Mouse (Mus musculus) kidney, embryonic 16.5 days (tissue): ENCODE results near the gene Cdc42ep5. TPM values are rescaled to one million over a fixed set of nuclear protein-coding genes. Genes with fewer than 3 reads are reported as not detected.
"Not testable (repeated sequence)": the region's sequence is repeated elsewhere in the genome, so short reads cannot be mapped to it uniquely, and the experiment has no call there.

Experiments
- ATAC-seq: fragments of 200-750 bp; cut with Nextera tagmentation; 2 replicates; pipeline ENCODE4 v1.8.0; 2017; ENCODE audit warnings: moderate TSS enrichment; ENCODE audit not compliant: low FRiP score, low TSS enrichment
- H3K27ac ChIP-seq: fragments of 300-500 bp; sonication (generic); 2 replicates; pipeline ENCODE4 v1.5.1; 2014; ENCODE audit warnings: low read length
- H3K27me3 ChIP-seq: fragments of 300-500 bp; sonication (generic); 2 replicates; pipeline ENCODE4 v1.6.1; 2014; ENCODE audit warnings: low read length, control low read depth, mixed read lengths; ENCODE audit not compliant: insufficient read depth
- H3K36me3 ChIP-seq: fragments of 300-500 bp; sonication (generic); 2 replicates; pipeline ENCODE4 v1.6.1; 2014; ENCODE audit warnings: low read length, control low read depth, mixed read lengths; ENCODE audit not compliant: insufficient read depth
- H3K4me1 ChIP-seq: fragments of 300-500 bp; sonication (generic); 2 replicates; pipeline ENCODE4 v1.6.1; 2014; ENCODE audit warnings: low read length, control low read depth, mixed read lengths; ENCODE audit not compliant: insufficient read depth
- H3K4me2 ChIP-seq: fragments of 300-500 bp; sonication (generic); replicated peaks from 2 replicates; pipeline ENCODE4 v1.6.1; 2014; ENCODE audit warnings: low read depth, low read length
- H3K4me3 ChIP-seq: fragments of 300-500 bp; sonication (generic); 2 replicates; pipeline ENCODE4 v1.5.1; 2014; ENCODE audit warnings: mild to moderate bottlenecking, low read length
- H3K9ac ChIP-seq: fragments of 300-500 bp; sonication (generic); replicated peaks from 2 replicates; pipeline ENCODE4 v1.6.1; 2014; ENCODE audit warnings: low read length
- H3K9me3 ChIP-seq: fragments of 300-500 bp; sonication (generic); 2 replicates; pipeline ENCODE4 v1.6.1; 2016; ENCODE audit warnings: low read length, control low read depth
- WGBS: fragments of 180-500 bp; shearing (Covaris S2); extraction: QIAGEN DNeasy Blood & Tissue Kit; methylation state at CpG from one replicate; pipeline ENCODE4 v1.1.7; 2014; 5-methylcytosine and 5-hydroxymethylcytosine counted together
- polyA plus RNA-seq: library from polyadenylated mRNA; unstranded; fragments of >200 nt; fragmentation: Nextera tagmentation; extraction: Ambion mirVana; gene quantifications from 2 replicates; pipeline ENCODE4 v1.2.1, GENCODE M21; 2015

Cdc42ep5 gene
- 36.5 and 43.2 TPM in 2 replicates for polyA plus RNA-seq

GRCm38 (mm10) chr7:4164090-4164910 is at the start of gene Cdc42ep5:
Gene Cdc42ep5 (minus strand): TSS chr7:4164860.
- Histone ChIP-seq H3K36me3 (no peaks in the 10 kb centered on the region), H3K27ac (peak within 1 kb of the TSS; percentile 76), H3K4me2 (peak within 1 kb of the TSS; percentile 70), H3K9me3 (no peaks in the 10 kb centered on the region), H3K4me1 (peaks cover 16% of the 10 kb centered on the region), H3K4me3 (peak within 1 kb of the TSS; percentile 57), H3K9ac (peak within 1 kb of the TSS; percentile 65), H3K27me3 (no peaks in the 10 kb centered on the region)
- WGBS: under 1% methylated on average over 19 of the region's 20 CpGs
- ATAC-seq: peak; percentile 97

- not testable (repeated sequence) for H3K27ac ChIP-seq, H3K9me3 ChIP-seq
Observed at GRCm38 (mm10) chr7:4213436-4213835, 48.8 kb upstream of the Cdc42ep5 start.

GRCm38 (mm10) chr7:4208626-4209025 is 44.0 kb upstream of the Cdc42ep5 start:
- ATAC-seq: no peak
- Histone ChIP-seq H3K9ac (no peak overlapping the region), H3K36me3 (no peaks in the 10 kb centered on the region), H3K27me3 (no peaks in the 10 kb centered on the region), H3K4me2 (no peak overlapping the region), H3K9me3 (no peaks in the 10 kb centered on the region), H3K27ac (no peak overlapping the region), H3K4me1 (no peaks in the 10 kb centered on the region), H3K4me3 (no peak overlapping the region)
- WGBS: 55% methylated on average over 2 of the region's 2 CpGs

More at GRCm38 (mm10) chr7:4213436-4213835, 48.8 kb upstream of the Cdc42ep5 start:
- not testable (repeated sequence) for H3K9ac ChIP-seq, H3K36me3 ChIP-seq, H3K4me2 ChIP-seq, H3K4me1 ChIP-seq, H3K27me3 ChIP-seq, H3K4me3 ChIP-seq, ATAC-seq

GRCm38 (mm10) chr7:4207126-4207525 is 42.5 kb upstream of the Cdc42ep5 start:
- H3K9me3 ChIP-seq: no peaks in the 10 kb centered on the region
- H3K4me2 ChIP-seq: no peak overlapping the region
- no peak overlapping the region for H3K9ac ChIP-seq
- H3K4me3 ChIP-seq: no peak overlapping the region
- H3K4me1 ChIP-seq: no peaks in the 10 kb centered on the region
- ATAC-seq: no peak
- 75% methylated on average over 1 of the region's 1 CpGs for WGBS
- H3K27ac ChIP-seq: no peak overlapping the region
- no peaks in the 10 kb centered on the region for H3K36me3 ChIP-seq
- H3K27me3 ChIP-seq: no peaks in the 10 kb centered on the region

- Histone ChIP-seq H3K27ac (no peak overlapping the region), H3K4me3 (no peak overlapping the region), H3K27me3 (no peaks in the 10 kb centered on the region), H3K4me2 (no peak overlapping the region), H3K4me1 (no peaks in the 10 kb centered on the region), H3K9me3 (no peaks in the 10 kb centered on the region), H3K36me3 (no peaks in the 10 kb centered on the region), H3K9ac (no peak overlapping the region)
- no peak; the same call in 1 of the 2 replicates for ATAC-seq
- WGBS: 45% methylated on average over 3 of the region's 3 CpGs
Observed at GRCm38 (mm10) chr7:4178438-4178837, 13.8 kb upstream of the Cdc42ep5 start.

- WGBS: 81% methylated on average over 6 of the region's 6 CpGs
- H3K36me3 ChIP-seq: no peaks in the 10 kb centered on the region
- H3K4me2 ChIP-seq: no peak overlapping the region
- ATAC-seq: no peak
- peaks cover 2% of the 10 kb centered on the region for H3K4me1 ChIP-seq
- H3K27ac ChIP-seq: no peak overlapping the region
- H3K27me3 ChIP-seq: no peaks in the 10 kb centered on the region
- no peak overlapping the region for H3K9ac ChIP-seq
- no peak overlapping the region for H3K4me3 ChIP-seq
- no peaks in the 10 kb centered on the region for H3K9me3 ChIP-seq
Observed at GRCm38 (mm10) chr7:4170193-4170938, 5.7 kb upstream of the Cdc42ep5 start.

- Histone ChIP-seq H3K4me1 (peaks cover 16% of the 10 kb centered on the region), H3K4me3 (no peak overlapping the region), H3K9ac (no peak overlapping the region), H3K27ac (no peak overlapping the region), H3K36me3 (no peaks in the 10 kb centered on the region), H3K9me3 (no peaks in the 10 kb centered on the region), H3K4me2 (no peak overlapping the region), H3K27me3 (no peaks in the 10 kb centered on the region)
- no peak for ATAC-seq
Observed at GRCm38 (mm10) chr7:4167098-4167497, 2.4 kb upstream of the Cdc42ep5 start.

- H3K27me3 ChIP-seq: no peaks in the 10 kb centered on the region
- H3K4me3 ChIP-seq: peak overlapping the region; percentile 57; the same call in 1 of the 2 replicates
- H3K4me1 ChIP-seq: peaks cover 16% of the 10 kb centered on the region
- H3K36me3 ChIP-seq: no peaks in the 10 kb centered on the region
- no peaks in the 10 kb centered on the region for H3K9me3 ChIP-seq
- H3K4me2 ChIP-seq: peak overlapping the region; percentile 70
- H3K9ac ChIP-seq: peak overlapping the region; percentile 38; the same call in 1 of the 2 replicates
- peak overlapping the region; percentile 55; the same call in 1 of the 2 replicates for H3K27ac ChIP-seq
- WGBS: 11% methylated on average over 3 of the region's 3 CpGs
- no peak for ATAC-seq
Observed at GRCm38 (mm10) chr7:4165286-4165685, 626 bp upstream of the Cdc42ep5 start.

GRCm38 (mm10) chr7:4163571-4164072 is 1.0 kb downstream of the Cdc42ep5 start:
- Histone ChIP-seq H3K4me1 (peaks cover 16% of the 10 kb centered on the region), H3K4me3 (peak overlapping the region; percentile 57), H3K27me3 (no peaks in the 10 kb centered on the region), H3K36me3 (no peaks in the 10 kb centered on the region), H3K9me3 (no peaks in the 10 kb centered on the region), H3K9ac (peak overlapping the region; percentile 65), H3K27ac (peak overlapping the region; percentile 76), H3K4me2 (peak overlapping the region; percentile 70)
- WGBS: under 1% methylated on average over 11 of the region's 11 CpGs
- ATAC-seq: peak; percentile 61
